Mouse (Mus musculus): ENCODE data around the gene Cacng7. TPM values are rescaled to one million over a fixed set of nuclear protein-coding genes. Genes with fewer than 3 reads are reported as not detected.

The Cacng7 gene
- total RNA-seq, 4 experiments from 2014 or later = 173 to 194 (median 181) TPM

DNA sequence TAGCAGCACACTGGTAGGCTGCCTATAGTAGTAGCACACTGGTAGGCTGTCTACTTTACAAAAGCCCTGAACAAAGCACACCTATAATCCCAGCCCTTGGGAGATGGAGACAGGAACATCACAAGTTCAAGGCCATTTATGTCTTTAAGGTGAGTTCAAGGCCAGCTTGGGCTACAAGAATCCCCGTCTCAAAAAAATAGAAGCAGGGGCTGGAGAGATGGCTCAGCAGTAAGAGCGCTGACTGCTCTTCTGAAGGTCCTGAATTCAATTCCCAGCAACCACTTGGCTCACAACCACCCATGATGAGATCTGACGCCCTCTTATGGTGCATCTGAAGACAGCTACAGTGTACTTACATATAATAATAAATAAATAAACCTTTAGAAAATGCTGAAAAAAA lies 12.5 kb downstream of the Cacng7 start:
- DNase-seq (ENCODE audit: low spot score in 2 of 2) = no peak

DNA sequence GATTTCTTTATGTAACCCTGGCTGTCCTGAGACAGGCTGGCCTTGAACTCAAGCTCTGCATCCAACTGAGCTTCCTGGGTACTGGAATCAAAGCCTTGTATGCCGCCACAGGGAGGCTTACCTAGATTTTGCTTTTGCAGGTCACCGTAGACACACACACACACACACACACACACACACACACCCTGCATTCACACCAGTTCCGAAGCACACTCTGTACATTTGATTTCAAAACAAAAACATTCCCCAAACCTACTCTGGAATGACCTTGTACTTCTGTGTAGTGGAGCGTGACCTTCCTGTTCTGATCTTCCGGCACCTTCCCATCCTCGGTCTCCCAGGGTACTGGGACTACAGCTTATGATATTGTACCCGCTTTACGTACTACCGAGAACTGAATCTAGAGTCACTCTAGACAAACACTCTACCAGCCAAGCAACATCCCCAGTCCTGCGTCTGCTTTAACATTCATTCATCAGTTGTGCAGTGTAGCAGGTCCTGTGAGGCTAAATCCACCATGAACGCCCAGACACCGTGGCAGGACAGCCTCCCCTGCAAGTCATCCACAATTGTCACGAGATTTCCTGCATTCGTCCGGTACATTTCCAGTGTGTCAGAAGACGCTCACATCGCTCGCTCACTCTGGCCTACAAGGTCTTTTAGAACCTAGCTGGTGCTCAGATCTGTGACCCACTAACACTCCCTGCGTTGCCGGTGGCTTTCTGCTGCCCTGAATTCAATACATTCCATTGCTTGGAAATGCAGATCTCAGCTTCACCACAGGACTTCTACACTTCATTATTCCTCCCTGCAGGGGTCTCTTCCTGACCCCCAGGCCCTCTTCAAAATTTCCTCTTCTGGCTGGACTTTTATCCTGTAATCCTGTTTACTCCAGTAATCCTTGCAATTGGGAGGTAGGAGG lies 14.9 kb downstream of the Cacng7 start:
- DNase-seq (ENCODE audit: low spot score in 2 of 2) = no peak

- DNase-seq (ENCODE audit: low spot score in 2 of 2) = no peak
These were observed 15.6 kb downstream of the Cacng7 start for GRCm38 (mm10) chr7:3348326-3348725.

DNA sequence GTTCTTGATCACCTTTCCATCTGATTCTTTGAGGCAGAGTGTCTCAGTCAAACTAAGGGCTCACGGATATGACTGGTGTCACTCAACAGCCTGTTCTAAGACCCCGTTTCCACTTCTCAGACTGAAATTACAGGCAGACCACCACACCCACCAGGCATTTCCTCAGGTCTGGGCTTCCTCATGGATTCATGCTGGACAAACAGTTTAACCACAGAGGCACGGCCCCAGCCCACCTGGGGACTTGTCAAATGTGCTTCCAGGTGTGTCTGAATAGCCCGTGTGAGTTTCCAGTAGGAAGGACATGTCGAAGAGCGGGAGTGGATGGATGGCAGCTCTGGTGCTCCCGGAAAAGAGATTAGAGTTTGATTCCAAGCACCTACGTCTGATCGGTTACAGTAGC lies 17.0 kb downstream of the Cacng7 start:
- DNase-seq (ENCODE audit: low spot score in 2 of 2) = no peak

GRCm38 (mm10) chr7:3351536-3351935 lies 18.8 kb downstream of the Cacng7 start:
- DNase-seq (ENCODE audit: low spot score in 2 of 2) = no peak

GRCm38 (mm10) chr7:3354850-3355249 lies 22.1 kb downstream of the Cacng7 start:
- DNase-seq (ENCODE audit: low spot score in 2 of 2) = no peak

DNA sequence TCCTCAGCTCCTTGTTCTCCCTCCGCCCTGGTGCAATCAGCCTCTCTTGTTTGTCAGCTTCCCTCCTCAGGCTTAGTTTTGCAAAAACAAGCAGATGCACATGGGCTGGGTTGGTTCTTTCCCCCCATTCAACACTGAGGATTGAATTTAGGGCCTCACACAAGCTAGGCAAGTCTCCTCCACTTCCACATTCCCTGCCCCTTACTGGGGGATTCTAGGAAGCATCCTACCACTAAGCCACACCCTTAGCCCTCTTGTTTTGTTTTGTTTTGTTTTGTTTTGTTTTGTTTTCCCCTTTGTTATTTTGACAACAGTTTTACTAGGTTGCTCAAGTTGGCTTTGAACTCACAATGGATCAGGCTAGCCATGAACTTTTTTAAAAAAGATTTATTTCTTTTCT lies 27.9 kb downstream of the Cacng7 start:
- DNase-seq (ENCODE audit: low spot score in 2 of 2) = no peak

- DNase-seq (ENCODE audit: low spot score in 2 of 2) = no peak
These were observed 33.0 kb downstream of the Cacng7 start for GRCm38 (mm10) chr7:3365547-3366279.

- DNase-seq (ENCODE audit: low spot score in 2 of 2) = no peak
These were observed 34.2 kb downstream of the Cacng7 start for GRCm38 (mm10) chr7:3366705-3367516.

- no peak for DNase-seq (ENCODE audit: low spot score in 2 of 2)
These were observed 34.8 kb downstream of the Cacng7 start for GRCm38 (mm10) chr7:3367569-3367968.

DNA sequence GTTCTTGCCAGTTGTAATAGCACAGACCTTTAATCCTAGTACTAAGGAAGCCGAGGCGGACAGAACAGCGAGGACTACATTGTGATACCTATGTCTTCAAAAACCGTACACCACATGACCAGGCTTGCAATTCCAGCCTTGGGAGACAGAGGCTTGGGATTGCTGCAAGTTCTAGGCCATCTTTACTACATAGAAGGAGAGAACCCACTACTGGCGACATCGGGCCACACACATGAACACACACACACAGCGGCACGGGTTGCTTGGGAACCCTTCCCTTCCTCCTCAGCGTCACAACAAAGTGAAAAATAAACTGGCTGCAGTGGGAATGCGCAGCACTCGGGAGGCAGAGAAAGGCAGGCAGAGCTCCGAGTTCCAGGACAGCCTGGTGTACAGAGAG lies 35.6 kb downstream of the Cacng7 start:
- DNase-seq (ENCODE audit: low spot score in 2 of 2) = no peak

GRCm38 (mm10) chr7:3369189-3369588 lies 36.4 kb downstream of the Cacng7 start:
- no peak for DNase-seq (ENCODE audit: low spot score in 2 of 2)

DNA sequence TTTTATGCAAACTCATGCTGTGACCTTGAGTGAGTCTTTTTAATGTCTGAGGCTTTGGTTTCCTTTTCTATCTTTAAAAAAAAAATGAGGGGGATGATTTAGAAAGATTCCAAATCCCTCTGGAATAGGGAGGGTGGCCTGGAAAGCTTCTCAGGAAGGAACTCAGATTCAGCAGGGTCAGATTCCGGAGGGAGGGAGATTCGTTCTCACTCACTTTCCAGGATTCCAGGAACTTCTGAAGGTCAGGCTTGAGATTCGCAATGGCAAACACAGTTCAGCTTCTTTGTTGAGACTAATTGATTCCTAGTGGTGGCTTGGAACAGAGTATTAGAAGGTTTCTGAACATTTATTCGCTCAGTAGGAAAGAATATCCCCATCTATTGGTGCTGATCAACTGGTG lies 37.7 kb downstream of the Cacng7 start:
- no peak for DNase-seq (ENCODE audit: low spot score in 2 of 2)

GRCm38 (mm10) chr7:3372376-3372775 lies 39.6 kb downstream of the Cacng7 start:
- no peak for DNase-seq (ENCODE audit: low spot score in 2 of 2)

GRCm38 (mm10) chr7:3373754-3374153 lies 41.0 kb downstream of the Cacng7 start:
- no peak for DNase-seq (ENCODE audit: low spot score in 2 of 2)

DNA sequence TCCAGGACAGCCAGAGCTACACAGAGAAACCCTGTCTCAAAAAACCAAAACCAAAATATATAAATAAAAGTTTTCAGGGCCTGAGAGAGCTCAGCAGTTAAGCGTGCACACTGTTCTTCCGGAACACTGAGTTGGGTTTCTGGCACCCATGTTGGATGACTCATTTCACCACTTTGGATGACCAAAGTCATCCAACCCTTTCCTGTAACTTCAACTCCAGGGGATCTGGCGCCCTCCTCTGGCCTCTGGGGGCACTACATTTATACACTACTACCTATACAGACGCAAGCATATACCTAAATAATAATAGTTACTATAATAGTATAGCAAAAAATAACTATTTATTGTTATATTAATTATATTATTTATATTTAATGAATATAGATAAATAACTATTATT lies 44.1 kb downstream of the Cacng7 start:
- no peak for DNase-seq (ENCODE audit: low spot score in 2 of 2)

GRCm38 (mm10) chr7:3382123-3382522 lies 49.4 kb downstream of the Cacng7 start:
- no peak for DNase-seq (ENCODE audit: low spot score in 2 of 2)

- no peak for DNase-seq (ENCODE audit: low spot score in 2 of 2)
These were observed 52.1 kb downstream of the Cacng7 start for GRCm38 (mm10) chr7:3384807-3385319.

- DNase-seq (ENCODE audit: low spot score in 2 of 2) = no peak
These were observed 53.4 kb downstream of the Cacng7 start for GRCm38 (mm10) chr7:3386036-3386730.

DNA sequence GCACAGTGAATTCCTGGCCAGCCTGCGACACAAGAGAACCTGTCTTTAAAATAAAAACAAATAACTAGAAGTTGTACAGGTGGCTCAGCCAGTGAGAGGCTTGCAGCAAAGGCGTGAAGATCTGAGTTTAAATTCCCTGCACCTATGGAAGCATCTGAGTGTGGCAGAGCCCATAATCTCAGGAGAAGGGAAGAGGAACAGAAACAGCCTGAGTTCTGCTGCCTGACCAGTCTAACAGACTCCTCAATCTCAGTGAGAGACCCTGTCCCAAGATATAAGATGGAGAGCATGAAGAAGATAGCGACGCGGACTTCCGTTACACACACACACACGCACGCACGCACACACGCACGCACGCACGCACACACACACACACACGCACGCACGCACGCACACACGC lies 55.0 kb downstream of the Cacng7 start:
- DNase-seq (ENCODE audit: low spot score in 2 of 2) = no peak

- DNase-seq (ENCODE audit: low spot score in 2 of 2) = no peak
These were observed 56.1 kb downstream of the Cacng7 start for GRCm38 (mm10) chr7:3388885-3389284.
